Mouse (Mus musculus) liver, postnatal 0 days (tissue): ENCODE data around the gene Akt2.

Experiments
- CTCF ChIP-seq: sonication (generic); IDR thresholded peaks from 2 replicates; pipeline ENCODE4 v1.5.1; 2016; ENCODE audit warnings: antibody characterized with exemption, low read depth
- EP300 ChIP-seq: IDR thresholded peaks from 2 replicates; pipeline ENCODE4 v1.6.1; 2016; ENCODE audit warnings: antibody characterized with exemption, low read depth, mild to moderate bottlenecking

- TF ChIP-seq EP300 (no peak), CTCF (no peak)
Observed at GRCm38 (mm10) chr7:27622234-27622633, 30.9 kb downstream of the Akt2 start.
